Mouse (Mus musculus) c-Kit-positive CD71-positive TER-119-negative erythroid progenitor cells, embryonic 14.5 days (primary cell): ENCODE measurements around the gene 4930562C15Rik.
A peak's percentile ranks its signal among the peaks of the same experiment; 100 is the strongest.

Experiments used
- DNase-seq: peaks from one replicate; pipeline ENCODE4 v3.0.0-alpha.2; 2013; ENCODE audit warnings: low read depth

Gene 4930562C15Rik

GRCm38 (mm10) chr16:4861392-4861791, 26.2 kb downstream of the 4930562C15Rik start:
- no peak for DNase-seq

GRCm38 (mm10) chr16:4862863-4863483, 27.8 kb downstream of the 4930562C15Rik start:
- DNase-seq, result no peak

- no peak for DNase-seq
These were observed 28.5 kb downstream of the 4930562C15Rik start for GRCm38 (mm10) chr16:4863742-4864141.

GRCm38 (mm10) chr16:4866101-4866695, 31.0 kb downstream of the 4930562C15Rik start:
- DNase-seq, result no peak

GRCm38 (mm10) chr16:4870490-4870889, 35.3 kb downstream of the 4930562C15Rik start:
- no peak for DNase-seq

- no peak for DNase-seq
These were observed 36.7 kb downstream of the 4930562C15Rik start for GRCm38 (mm10) chr16:4871926-4872325.

GRCm38 (mm10) chr16:4875198-4876032, 40.2 kb downstream of the 4930562C15Rik start:
- DNase-seq, result no peak

GRCm38 (mm10) chr16:4876033-4876680, 40.9 kb downstream of the 4930562C15Rik start:
- DNase-seq, result no peak

DNA sequence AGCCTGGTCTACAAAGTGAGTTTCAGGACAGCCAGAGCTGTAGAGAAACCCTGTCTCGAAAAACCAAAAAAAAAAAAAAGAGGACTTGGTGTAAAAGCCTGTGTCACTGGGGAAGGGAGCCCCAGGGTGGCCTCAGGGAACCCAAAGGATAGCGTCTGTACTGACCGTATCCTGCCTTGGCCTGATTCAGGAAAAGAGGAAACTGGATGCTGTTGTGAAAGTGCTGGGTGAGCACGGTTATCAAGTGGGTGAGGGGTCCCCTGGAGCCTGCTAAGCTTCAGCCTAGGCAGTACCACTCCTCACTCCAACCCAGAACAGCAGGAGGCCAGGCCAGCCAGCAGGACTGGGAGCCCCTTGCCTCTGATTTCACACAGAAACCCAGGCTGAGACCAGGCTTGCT, 42.0 kb downstream of the 4930562C15Rik start:
- no peak for DNase-seq

DNA sequence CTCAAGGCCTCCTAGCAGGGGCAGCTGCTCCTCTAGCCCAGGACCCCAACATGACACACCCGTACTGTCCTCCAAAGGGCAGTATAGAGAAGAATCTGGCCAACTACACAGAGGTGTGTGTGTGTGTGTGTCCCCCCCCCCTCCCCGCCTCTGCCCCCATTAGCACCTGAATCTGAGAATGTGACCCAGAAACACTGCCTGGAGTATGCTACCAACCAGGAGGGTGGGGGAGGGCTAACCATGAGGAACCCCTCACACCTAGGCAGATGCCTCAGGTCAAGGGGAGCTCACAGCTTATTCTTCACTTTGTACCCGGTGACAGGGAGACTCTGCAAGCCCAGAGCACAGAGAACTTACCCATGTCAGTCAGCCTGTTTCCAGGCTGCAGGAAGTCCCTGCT, 42.5 kb downstream of the 4930562C15Rik start:
- DNase-seq, result no peak

- no peak for DNase-seq
These were observed 43.1 kb downstream of the 4930562C15Rik start for GRCm38 (mm10) chr16:4878192-4878885.

DNA sequence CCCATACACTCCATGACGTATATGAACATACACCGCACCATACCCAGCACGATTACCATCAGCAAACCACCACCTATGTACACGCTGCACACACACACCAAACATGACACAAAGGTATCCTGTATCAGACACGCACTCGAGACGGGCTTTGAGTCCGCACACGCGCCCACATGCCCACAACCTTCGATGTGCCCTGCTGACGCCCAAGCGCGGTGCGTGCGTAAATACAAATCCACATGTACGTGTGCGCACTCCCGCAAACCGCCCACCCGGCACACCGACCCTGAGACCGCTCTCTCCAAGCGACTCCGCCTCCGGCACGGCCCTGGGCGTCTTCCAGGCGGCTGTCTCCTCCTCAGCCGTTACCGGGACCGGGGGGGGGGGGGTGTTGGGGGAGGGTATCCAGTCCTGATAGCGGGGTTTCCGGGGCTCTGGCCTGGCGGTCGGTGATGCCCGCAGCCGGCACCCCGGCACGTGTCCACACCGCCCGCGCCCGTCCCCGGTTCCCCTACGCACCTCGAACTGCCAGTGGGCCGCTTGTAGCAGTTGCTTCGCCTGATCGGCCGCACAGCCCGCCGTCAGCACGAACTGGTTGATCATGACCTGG, 44.0 kb downstream of the 4930562C15Rik start:
- DNase-seq, result no peak

DNA sequence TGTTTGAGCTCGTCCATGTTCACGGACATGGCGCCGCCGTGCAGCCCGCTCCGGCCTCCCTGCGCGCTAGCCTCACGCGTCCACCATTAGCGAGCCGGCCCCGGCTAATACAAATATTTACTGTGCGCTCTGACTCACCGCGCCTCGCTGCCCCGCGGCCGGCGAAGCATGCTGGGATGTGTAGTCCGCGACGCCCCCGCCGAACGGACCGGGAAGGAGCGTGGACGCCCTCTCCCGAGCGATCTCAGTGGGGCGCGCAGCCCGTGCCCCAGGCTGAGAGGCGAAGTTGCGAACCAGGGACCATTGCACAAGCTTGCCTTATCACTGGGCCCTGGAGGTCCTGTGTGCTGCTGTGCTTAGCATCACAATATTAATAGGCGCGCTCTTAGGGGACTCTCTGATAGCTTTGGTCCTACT, 44.5 kb downstream of the 4930562C15Rik start:
- DNase-seq, result peak; percentile 81

- peak; percentile 98 for DNase-seq
These were observed 45.1 kb downstream of the 4930562C15Rik start, which contains the start of gene Ubald1 for GRCm38 (mm10) chr16:4880136-4880825. Gene Ubald1 (minus strand): TSS chr16:4880315.

GRCm38 (mm10) chr16:4881400-4882351, 46.5 kb downstream of the 4930562C15Rik start:
- DNase-seq, result no peak

- no peak for DNase-seq
These were observed 49.7 kb downstream of the 4930562C15Rik start for GRCm38 (mm10) chr16:4884930-4885329.

GRCm38 (mm10) chr16:4885760-4886689, 50.8 kb downstream of the 4930562C15Rik start, which contains the start of gene Mgrn1:
Gene Mgrn1 (plus strand): TSS chr16:4886249.
- peak; percentile 85 for DNase-seq

DNA sequence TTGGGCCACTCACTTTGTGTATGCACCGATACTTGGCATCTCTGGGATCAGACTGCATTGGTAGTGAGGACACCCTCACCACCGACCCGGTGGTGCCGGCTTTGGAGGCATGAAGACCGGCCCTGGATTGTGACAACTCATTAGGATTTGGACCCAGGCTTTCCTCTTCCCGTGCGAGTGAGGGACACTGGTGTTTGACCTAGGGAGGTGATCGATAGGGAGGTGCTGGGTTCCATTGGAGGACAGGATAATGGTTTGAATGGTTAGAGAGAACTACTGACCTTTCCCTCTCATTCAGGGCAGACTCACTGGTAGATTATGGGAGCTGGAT, 51.4 kb downstream of the 4930562C15Rik start:
- DNase-seq, result no peak
